Mouse (Mus musculus): ENCODE measurements around the gene Slc5a5.

Slc5a5 gene

GRCm38 (mm10) chr8:70880546-70880945, 12.0 kb downstream of the Slc5a5 start:
- no peak for DNase-seq (ENCODE audit: low read depth, low spot score)

DNA sequence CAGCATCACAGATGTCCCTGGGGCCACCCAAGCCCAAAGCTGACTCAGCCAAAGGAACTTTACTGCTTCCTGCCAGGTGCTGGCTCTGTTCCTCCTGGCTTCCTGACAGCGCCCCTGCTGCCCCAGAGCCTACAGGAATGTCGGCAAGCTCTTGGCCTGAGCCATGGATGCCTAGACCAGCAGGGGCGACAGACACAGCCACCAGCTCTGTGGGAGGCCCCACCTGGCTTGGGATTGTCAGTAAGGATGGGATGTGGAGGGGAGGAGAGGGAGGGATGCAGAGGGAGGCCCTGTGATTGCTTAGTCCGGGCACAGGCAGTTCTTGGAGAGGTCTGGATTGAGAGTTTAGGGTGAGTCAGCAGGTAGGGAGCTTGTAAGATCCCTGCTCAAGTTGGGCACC, 12.4 kb downstream of the Slc5a5 start:
- DNase-seq (ENCODE audit: low read depth, low spot score), result no peak

DNA sequence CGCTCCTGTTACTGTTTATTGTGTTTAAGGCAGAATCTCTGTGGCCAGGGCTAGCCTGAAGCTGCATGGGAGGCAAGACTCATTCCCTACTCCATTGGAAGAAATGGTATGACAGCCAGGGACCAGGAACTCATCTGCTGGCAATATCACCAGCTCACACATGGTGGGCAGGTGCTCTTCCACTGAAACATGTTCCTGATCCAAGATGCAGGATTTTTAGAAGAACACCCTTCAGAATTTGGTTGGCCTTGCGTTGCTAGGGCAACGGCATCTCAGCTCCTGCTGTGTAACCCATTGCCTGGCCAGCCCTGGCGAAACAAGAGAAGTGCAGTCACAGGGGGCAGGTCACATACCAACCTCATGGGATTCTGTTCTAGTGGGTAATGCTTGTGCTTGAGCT, 13.1 kb downstream of the Slc5a5 start:
- DNase-seq (ENCODE audit: low read depth, low spot score), result no peak

DNA sequence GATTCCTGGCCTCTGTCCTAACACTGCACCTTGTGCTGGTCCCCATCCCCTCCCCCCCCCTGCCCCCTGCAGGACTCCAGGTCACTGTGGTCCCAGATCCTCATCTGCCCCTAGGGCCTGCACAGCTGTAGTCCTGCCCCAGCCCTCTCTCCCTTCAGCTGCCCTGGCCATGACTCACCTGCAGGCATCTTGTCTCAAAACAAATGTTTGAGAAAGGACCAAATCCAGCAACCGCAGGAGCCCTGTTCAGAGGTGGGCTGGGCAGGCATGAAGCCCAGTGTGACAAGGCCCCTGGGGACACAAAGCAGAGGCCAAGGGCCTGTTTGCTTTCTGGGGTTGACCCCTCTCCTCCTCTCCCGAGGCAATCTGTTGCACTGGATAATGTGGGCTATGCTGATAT, 14.4 kb downstream of the Slc5a5 start:
- DNase-seq (ENCODE audit: low read depth, low spot score), result no peak

DNA sequence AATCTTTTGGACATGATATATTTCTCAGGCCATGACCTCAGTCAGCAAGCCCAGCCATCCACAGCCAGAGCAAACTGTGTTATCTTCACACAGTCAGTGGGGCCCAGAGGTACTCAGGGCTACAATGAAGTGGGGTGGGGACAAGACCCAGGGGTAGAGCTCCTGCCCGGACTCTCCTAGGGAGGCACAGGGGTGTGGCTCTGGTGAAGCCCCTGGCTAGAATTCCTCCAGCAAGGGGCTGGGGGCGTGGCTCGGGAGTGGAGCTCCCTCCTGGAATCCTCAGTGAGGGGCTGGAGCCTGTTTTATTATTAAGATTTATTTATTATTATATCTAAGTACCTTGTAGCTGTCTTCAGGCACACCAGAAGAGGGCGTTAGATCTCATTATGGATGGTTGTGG, 16.2 kb downstream of the Slc5a5 start:
- DNase-seq (ENCODE audit: low read depth, low spot score), result no peak

- DNase-seq (ENCODE audit: low read depth, low spot score), result no peak
Observed at GRCm38 (mm10) chr8:70874441-70874840, 18.1 kb downstream of the Slc5a5 start.

DNA sequence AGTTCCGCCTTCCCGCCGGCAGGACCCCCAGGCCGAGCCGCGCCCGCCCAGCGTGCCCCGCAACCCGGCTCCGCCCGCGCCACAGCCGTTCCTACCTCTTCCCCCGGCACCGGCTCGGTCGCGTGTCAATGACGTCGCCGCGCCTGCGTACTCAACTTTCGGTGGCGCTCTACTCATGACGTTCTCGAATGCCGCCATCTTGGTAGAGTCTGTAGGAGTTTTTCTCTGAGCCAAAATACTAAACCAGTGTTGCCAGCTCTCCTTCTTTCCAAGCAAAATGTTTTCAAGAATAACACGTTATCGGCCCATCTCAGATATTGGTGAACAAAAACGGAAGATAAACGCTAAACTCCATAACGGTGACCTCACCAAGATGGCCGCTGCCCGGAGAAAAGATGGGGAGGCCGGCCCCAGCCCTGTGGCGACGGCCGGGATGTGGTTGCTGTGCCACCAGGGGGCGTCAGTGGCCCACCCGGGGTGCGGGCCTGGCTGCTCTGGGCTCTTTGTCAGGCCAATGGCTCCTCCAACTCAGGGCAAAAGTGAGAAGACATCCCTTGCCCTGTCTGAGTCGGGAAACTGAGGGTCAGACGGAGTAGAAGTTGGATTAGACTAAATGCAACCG, 19.1 kb downstream of the Slc5a5 start, which contains the start of gene Ccdc124:
TSS of gene Ccdc124 (minus strand) at position 572 of the 622 bp plus-strand sequence.
- peak; percentile 92 for DNase-seq (ENCODE audit: low read depth, low spot score)

- DNase-seq (ENCODE audit: low read depth, low spot score), result no peak
Observed at GRCm38 (mm10) chr8:70872643-70873363, 19.8 kb downstream of the Slc5a5 start.

GRCm38 (mm10) chr8:70871195-70871807, 21.3 kb downstream of the Slc5a5 start:
- no peak for DNase-seq (ENCODE audit: low read depth, low spot score)

DNA sequence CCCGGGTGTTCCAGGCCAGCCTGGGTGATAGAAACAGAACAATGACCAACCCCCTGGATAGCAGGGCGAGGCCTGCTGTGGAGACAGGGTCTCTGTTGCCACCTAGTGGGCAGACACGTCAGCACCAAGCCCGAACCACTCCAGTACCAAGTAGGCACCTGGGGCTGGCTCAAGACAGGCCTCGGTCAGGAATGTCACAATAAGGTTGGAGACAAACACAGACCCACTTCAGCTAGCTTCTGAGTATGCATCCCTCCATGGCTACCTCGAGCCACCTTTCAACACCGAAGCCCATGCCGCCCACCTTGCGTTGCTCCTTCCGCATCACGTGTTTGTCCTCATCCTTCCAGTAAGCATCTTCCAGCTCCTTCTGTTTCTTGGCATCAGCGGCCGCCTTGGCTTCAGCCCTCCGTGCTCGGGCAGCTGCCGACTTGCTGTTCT, 22.9 kb downstream of the Slc5a5 start:
- no peak for DNase-seq (ENCODE audit: low read depth, low spot score)

- no peak for DNase-seq (ENCODE audit: low read depth, low spot score)
Observed at GRCm38 (mm10) chr8:70869199-70869571, 23.4 kb downstream of the Slc5a5 start.

DNA sequence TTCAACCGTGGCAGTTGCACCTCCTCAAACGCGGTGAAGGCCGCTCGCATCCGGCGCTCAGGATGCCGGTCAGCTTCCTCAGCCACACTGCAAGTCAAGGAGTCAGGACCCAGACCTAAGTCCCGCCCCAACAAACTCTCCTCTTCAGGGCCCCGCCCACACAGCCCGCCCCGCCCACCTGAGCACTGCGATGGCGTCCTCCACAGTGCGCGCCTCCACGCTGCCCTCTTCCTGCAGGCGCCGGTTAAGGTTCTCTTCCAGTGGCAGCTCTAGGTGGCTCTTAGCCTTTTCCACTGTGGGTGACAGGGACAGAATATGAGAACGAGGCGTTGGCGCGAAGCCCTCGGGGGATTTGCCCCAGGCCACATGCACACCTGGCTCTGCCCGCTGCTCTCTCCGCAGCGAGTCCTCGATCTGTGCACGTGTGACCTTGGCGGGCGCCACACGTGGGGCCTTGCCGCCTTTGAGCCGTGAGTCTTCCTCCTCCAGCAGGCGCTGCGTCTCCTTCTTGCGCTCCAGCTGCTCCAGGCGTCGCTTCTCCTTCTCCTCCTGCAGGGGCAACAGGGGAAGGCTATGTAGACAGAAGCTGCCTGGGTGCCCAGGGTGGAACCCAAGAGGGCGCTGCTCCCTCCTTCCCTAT, 23.9 kb downstream of the Slc5a5 start:
- DNase-seq (ENCODE audit: low read depth, low spot score), result no peak

DNA sequence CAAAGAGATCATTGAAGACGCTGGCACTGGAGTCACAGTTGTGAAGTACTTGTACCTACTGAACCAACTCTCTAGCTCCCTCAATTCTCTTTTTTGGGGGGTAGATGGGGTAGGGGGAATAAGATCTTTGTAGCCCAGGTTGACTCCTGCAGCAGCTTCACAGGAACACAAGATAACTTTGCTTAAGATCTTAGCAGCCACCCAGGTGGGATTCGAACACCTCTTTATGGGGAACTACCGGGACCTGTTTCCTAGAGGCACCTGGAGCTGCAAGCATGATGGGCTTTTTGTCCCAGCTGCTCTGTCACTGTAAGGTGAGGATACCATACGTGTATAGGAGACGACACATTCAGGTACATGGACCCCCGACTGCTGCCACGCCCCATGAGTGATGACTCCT, 26.0 kb downstream of the Slc5a5 start:
- DNase-seq (ENCODE audit: low read depth, low spot score), result no peak

GRCm38 (mm10) chr8:70866001-70866520, 26.5 kb downstream of the Slc5a5 start:
- DNase-seq (ENCODE audit: low read depth, low spot score), result no peak

DNA sequence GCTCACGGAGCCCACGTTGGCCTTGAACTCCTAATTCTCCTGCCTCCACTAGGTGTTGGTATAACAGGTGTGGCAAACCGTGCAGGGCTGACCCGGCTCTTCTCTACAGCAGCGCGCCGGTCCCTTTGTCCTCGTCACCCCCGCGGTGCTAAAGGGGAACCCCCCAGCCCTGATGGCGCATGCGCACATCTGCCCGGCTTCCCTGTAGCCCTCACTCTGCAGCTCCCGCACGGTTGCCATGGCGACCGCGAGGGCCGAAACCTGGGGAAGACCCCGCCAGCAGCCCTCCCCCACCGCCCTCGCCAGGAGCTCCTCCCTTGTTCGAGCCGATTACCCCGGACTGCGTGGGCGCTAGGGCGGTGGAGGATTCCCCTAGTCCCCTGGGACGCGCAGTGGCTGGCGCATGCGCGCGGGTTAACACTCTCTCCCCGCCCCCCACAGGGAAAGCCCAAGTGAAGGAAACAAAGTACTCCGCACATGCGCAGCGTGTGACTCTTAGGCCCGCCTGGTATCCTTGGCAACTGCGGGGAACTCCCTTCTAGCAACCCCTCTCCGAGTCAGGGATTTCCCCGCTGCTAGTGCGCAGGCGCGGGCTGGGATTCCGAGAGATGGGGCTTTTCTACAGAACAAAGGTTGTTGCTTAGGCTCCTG, 27.1 kb downstream of the Slc5a5 start:
- peak; percentile 95 for DNase-seq (ENCODE audit: low read depth, low spot score)

GRCm38 (mm10) chr8:70864712-70865221, 27.8 kb downstream of the Slc5a5 start:
- DNase-seq (ENCODE audit: low read depth, low spot score), result no peak

- DNase-seq (ENCODE audit: low read depth, low spot score), result no peak
Observed at GRCm38 (mm10) chr8:70863956-70864711, 28.4 kb downstream of the Slc5a5 start.

DNA sequence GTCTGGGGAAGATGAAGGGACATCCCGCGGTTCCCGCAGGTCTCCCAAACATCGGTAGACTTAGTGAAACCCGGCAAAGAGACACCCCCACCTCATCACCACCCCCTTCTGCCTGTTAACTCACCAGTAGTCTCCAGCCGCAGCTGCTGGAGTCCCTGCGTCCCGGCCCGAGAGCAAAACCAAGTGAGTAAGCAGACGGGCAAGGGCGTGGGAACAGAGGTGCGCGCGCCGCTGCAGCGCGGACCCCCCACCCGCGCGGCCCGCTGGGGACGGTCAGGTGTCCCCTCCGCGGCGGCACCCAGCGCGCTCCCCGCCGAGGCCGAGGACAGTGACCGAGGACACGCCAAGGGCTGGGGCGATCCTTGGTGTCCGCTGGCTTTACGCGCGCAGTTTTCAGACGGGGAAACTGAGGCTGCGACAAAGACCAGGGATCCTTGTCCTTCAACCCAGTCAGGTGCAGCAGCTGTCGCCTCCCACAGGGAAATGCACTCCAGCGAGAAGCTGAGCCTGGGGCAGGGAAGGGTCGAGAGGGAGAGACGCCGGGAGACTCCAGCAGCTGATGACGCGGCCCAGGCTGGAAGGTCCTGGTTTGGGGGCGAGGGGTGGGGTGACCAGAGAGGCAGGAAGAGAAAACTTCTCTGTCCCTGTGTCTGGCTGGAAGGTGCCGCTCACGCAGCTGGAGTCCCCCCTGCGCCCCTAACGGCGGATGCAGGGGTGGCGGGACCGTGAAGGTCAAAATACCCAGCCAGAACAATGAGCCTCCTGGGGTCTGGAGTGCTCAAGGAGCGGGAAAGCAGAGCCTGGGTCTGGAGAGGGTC, 29.5 kb downstream of the Slc5a5 start, which contains the start of gene Kcnn1:
TSS of gene Kcnn1 (minus strand) at position 435 of the 818 bp plus-strand sequence.
- no peak for DNase-seq (ENCODE audit: low read depth, low spot score)

GRCm38 (mm10) chr8:70857516-70857915, 35.0 kb downstream of the Slc5a5 start:
- DNase-seq (ENCODE audit: low read depth, low spot score), result no peak
